Mouse (Mus musculus) layer of hippocampus, adult 8-10 months (tissue): Measurements from ENCODE around the gene Cox6a2. TPM values are rescaled to one million over a fixed set of nuclear protein-coding genes. Genes with fewer than 3 reads are reported as not detected.

Experiments used
- total RNA-seq, 4 experiments: library from RNA; stranded (reverse); gene quantifications; 2 replicates each; pipeline ENCODE4 v1.2.4; 2022

Cox6a2 gene
- total RNA-seq, 4 experiments from 2014 or later: 2.5 to 18.9 (median 9.2) TPM

Other genes with a start within 250 kb of the Cox6a2 start
- gene Fus, start 238.9 kb downstream of the Cox6a2 start, total RNA-seq: 100 to 1,000 TPM; 328 to 387 (median 356) TPM
- 10 to 100 TPM in 2 of 4 experiments, 1 to 10 TPM in 2; 2.6 to 14.8 (median 7.2) TPM for gene Pycard, start 212.5 kb downstream of the Cox6a2 start, total RNA-seq
- gene Trim72, start 202.4 kb downstream of the Cox6a2 start, total RNA-seq: 1 to 10 TPM in 2 of 4 experiments, under 1 TPM in 2; 0.47 to 1.1 (median 0.95) TPM
- 10 to 100 TPM; 10.4 to 35.9 (median 24.0) TPM for gene Itgam, start 143.7 kb downstream of the Cox6a2 start, total RNA-seq
- under 1 TPM in 1 of 4 experiments, not detected in 3; 0.16 TPM for gene Gm49368, start 143.7 kb downstream of the Cox6a2 start, total RNA-seq
- gene Itgax, start 76.8 kb downstream of the Cox6a2 start, total RNA-seq: 10 to 100 TPM in 2 of 4 experiments, under 1 TPM in 1, not detected in 1; 0.55 to 37.4 (median 30.5) TPM
- 1 to 10 TPM in 1 of 4 experiments, under 1 TPM in 3; 0.61 to 1.7 (median 0.83) TPM for gene Itgad, start 52.0 kb downstream of the Cox6a2 start, total RNA-seq
- 10 to 100 TPM; 10.0 to 14.7 (median 11.9) TPM for gene Armc5, start 31.0 kb upstream of the Cox6a2 start, total RNA-seq
- 1 to 10 TPM; 3.5 to 5.0 (median 3.7) TPM for gene 9130023H24Rik, start 31.6 kb upstream of the Cox6a2 start, total RNA-seq
- gene Tgfb1i1, start 40.4 kb upstream of the Cox6a2 start, total RNA-seq: 10 to 100 TPM; 13.2 to 16.4 (median 13.6) TPM
- not detected for gene Slc5a2, start 59.3 kb upstream of the Cox6a2 start, total RNA-seq
- gene BC017158, start 91.8 kb upstream of the Cox6a2 start, total RNA-seq: 10 to 100 TPM; 25.1 to 31.9 (median 28.0) TPM
- gene Rgs10, start 212.4 kb upstream of the Cox6a2 start, total RNA-seq: 10 to 100 TPM; 41.3 to 80.9 (median 59.9) TPM